16 mouse cellular contexts compared by ENCODE assay signal in the genomic region with DNA sequence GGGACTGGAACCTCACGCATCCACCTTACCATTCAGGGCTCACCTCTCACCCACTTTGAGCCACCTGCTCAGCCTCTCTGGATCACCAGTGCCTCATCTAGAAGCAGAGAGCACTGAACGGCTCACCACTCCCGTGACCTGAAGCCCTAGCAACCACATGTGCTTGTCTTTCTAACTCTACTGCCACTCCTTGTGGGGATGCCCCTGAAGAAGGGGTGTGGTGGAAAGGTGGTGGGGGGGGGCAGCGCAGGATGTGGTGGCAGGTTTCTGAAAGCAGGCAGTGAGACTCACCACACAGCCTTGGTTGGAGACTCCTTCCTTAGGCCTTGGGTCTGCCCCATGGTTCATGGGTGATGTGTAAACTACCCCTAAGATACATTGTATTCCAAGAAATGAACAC.
DNase-seq lines count a peak whose midpoint lies in the region; ATAC-seq and TF ChIP-seq lines count a peak whose summit lies in the region.
"Had no signal": no experiment of that assay in that cellular context is flagged by ENCODE, and none has a peak within 500 bp of the region (broad histone marks: within the 10 kb centered on the region; RNA-seq: fewer than 3 reads in every experiment).

No protein-coding gene starts in this region.

- no peak for DNase-seq in lung, adult 2 months
- DNase-seq in thymus, postnatal 14 days, result peak; percentile 66
- no peak for DNase-seq in testis, postnatal 14 days (ENCODE audit: low spot score)
- no peak for DNase-seq in gastrocnemius, adult 2 months
- DNase-seq: cerebellum, adult 11-12 months; kidney, adult 18-20 months; kidney, postnatal 36 days; lung, postnatal 10 days had no signal

- H3K9me3 ChIP-seq in lung, embryonic 15.5 days, result no peaks in the 10 kb centered on the region
- H3K9me3 ChIP-seq in midbrain, embryonic 16.5 days (replicated peaks; ENCODE audit: control insufficient read depth, low read length, poor library complexity, severe bottlenecking), result no peaks in the 10 kb centered on the region
- H3K9me3 ChIP-seq: heart, embryonic 15.5 days; midbrain, embryonic 10.5 days had no signal

- H3K4me3 ChIP-seq in lung, embryonic 15.5 days, result no peak overlapping the region
- H3K4me3 ChIP-seq in lung, adult 2 months (replicated peaks; ENCODE audit: extremely low read depth, low read depth, low read length), result no peak overlapping the region
- no peak overlapping the region for H3K4me3 ChIP-seq in midbrain, embryonic 16.5 days (ENCODE audit: low read depth, low read length)
- H3K4me3 ChIP-seq in gastrocnemius, adult 2 months, result no peak overlapping the region
- H3K4me3 ChIP-seq: heart, embryonic 15.5 days; midbrain, embryonic 10.5 days had no signal

- no peak overlapping the region for H3K4me2 ChIP-seq in lung, embryonic 15.5 days
- H3K4me2 ChIP-seq in midbrain, embryonic 16.5 days (ENCODE audit: low read length), result no peak overlapping the region
- H3K4me2 ChIP-seq: hindbrain, embryonic 14.5 days; liver, embryonic 11.5 days had no signal

- intact Hi-C loops in gastrocnemius, adult 2 months (cut with DNase I), result no loop called here

- ATAC-seq in lung, embryonic 15.5 days (ENCODE audit: borderline replicate concordance, extremely low read depth, low FRiP score, low TSS enrichment), result no peak
- ATAC-seq in CD4-positive, CD25-positive, alpha-beta regulatory T cell, adult 4 months, result peak; percentile 99
- 0 out of 2 replicates have a peak, but pooled peaks have one; percentile 13 for ATAC-seq in megakaryocyte-erythroid progenitor cell, adult 5-6 weeks (replicated peaks; ENCODE audit: low FRiP score, low TSS enrichment, poor library complexity, severe bottlenecking)
- no peak for ATAC-seq in midbrain, embryonic 16.5 days

- WGBS in lung, embryonic 15.5 days, result 85% methylated on average over 4 of the region's 4 CpGs
- 84% methylated on average over 4 of the region's 4 CpGs for WGBS in lung, adult 2 months
- WGBS in midbrain, embryonic 16.5 days, result 89% methylated on average over 4 of the region's 4 CpGs

- no peaks in the 10 kb centered on the region for H3K27me3 ChIP-seq in lung, embryonic 15.5 days
- no peaks in the 10 kb centered on the region for H3K27me3 ChIP-seq in midbrain, embryonic 16.5 days (ENCODE audit: control insufficient read depth, insufficient read depth, low read depth, low read length)
- H3K27me3 ChIP-seq: heart, embryonic 15.5 days had no signal

- H3K27ac ChIP-seq in lung, embryonic 15.5 days, result peak overlapping the region; percentile 49; the same call in 1 of the 2 replicates
- H3K27ac ChIP-seq in midbrain, embryonic 16.5 days (ENCODE audit: low read length), result no peak overlapping the region
- no peak overlapping the region for H3K27ac ChIP-seq in gastrocnemius, adult 2 months
- H3K27ac ChIP-seq: midbrain, embryonic 10.5 days had no signal

- H3K36me3 ChIP-seq in lung, embryonic 15.5 days, result no peaks in the 10 kb centered on the region
- H3K36me3 ChIP-seq in midbrain, embryonic 16.5 days (ENCODE audit: control insufficient read depth, insufficient read depth, low read length), result no peaks in the 10 kb centered on the region
- H3K36me3 ChIP-seq: heart, embryonic 15.5 days; midbrain, embryonic 10.5 days had no signal

- H3K4me1 ChIP-seq in lung, embryonic 15.5 days, result peaks cover 28% of the 10 kb centered on the region
- H3K4me1 ChIP-seq in lung, adult 2 months (ENCODE audit: control insufficient read depth, insufficient read depth, low read length), result peaks cover 6% of the 10 kb centered on the region
- H3K4me1 ChIP-seq in midbrain, embryonic 16.5 days (ENCODE audit: control insufficient read depth, insufficient read depth, low read length), result peaks cover 8% of the 10 kb centered on the region; the same call in 1 of the 2 replicates

- TF ChIP-seq CTCF in lung, adult 2 months (IDR thresholded peaks at IDR 0.05; ENCODE audit: insufficient read depth, low read length), result no peak
- no peak for TF ChIP-seq CTCF in gastrocnemius, adult 2 months (IDR thresholded peaks at IDR 0.05)

- no peak overlapping the region for H3K9ac ChIP-seq in lung, embryonic 15.5 days
- H3K9ac ChIP-seq in midbrain, embryonic 16.5 days (ENCODE audit: low read depth, low read length), result no peak overlapping the region
- H3K9ac ChIP-seq: heart, embryonic 15.5 days; hindbrain, embryonic 14.5 days had no signal

- no peak for TF ChIP-seq POLR2A in lung, adult 2 months (IDR thresholded peaks at IDR 0.05; ENCODE audit: borderline replicate concordance, extremely low read depth, low read depth, low read length)

Comparison
In these comparisons a context has a peak if more than half of its experiments do, and no peak if none do; other contexts are left out.
1. ATAC-seq: peak in CD4-positive, CD25-positive, alpha-beta regulatory T cell, adult 4 months (single experiment) and megakaryocyte-erythroid progenitor cell, adult 5-6 weeks (single experiment); none in lung, embryonic 15.5 days (single experiment) and midbrain, embryonic 16.5 days (single experiment).